Mouse (Mus musculus): Measurements from ENCODE around the gene Rab40c.

Gene Rab40c

DNA sequence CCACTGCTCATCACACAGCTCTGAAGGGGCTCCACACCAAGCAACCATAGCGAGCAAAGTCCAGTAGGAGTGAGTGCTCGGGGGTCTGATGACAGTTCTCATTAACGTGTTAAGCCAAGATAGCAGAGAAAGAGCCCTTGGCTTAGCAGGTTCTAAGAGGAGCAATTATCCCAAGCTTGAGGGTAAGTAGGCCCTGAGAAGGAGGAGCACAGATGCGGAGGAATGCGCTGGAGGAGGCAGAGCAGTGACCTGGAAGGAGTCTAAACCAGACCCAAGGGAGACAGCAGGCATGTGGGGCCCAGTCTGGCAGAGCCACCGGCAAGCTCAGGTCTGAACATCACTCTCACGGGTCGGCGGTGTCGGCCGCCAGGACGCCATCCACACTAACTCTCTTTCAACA lies 23.6 kb downstream of the Rab40c start:
- WGBS: 71% methylated on average over 12 of the region's 12 CpGs

GRCm38 (mm10) chr17:25895415-25895814 lies 24.1 kb downstream of the Rab40c start:
- 50% methylated on average over 2 of the region's 2 CpGs for WGBS

- 40% methylated on average over 2 of the region's 2 CpGs for WGBS
Observed at GRCm38 (mm10) chr17:25893975-25894617, 25.4 kb downstream of the Rab40c start.

DNA sequence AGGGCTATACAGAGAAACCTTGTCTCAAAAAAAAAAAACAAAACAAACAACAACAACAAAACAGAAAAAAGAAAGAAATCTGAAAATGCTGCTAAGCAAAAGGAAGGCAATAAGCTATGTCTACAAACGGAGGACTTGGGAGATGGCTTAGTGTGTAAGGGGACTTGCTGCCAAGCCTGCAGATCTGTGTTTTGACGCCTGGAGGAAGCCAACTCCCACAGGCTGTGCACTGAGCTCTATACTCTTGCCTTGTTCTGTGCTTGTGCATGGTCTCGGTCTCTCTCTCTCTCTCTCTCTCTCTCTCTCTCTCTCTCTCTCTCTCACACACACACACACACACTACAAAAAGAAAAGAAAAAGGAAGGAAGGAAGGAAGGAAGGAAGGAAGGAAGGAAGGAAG lies 30.7 kb downstream of the Rab40c start:
- WGBS: 30% methylated on average over 3 of the region's 3 CpGs

GRCm38 (mm10) chr17:25887467-25887866 lies 32.1 kb downstream of the Rab40c start:
- 66% methylated on average over 10 of the region's 10 CpGs for WGBS

- WGBS: 50% methylated on average over 4 of the region's 4 CpGs
Observed at GRCm38 (mm10) chr17:25885636-25886035, 33.9 kb downstream of the Rab40c start.

DNA sequence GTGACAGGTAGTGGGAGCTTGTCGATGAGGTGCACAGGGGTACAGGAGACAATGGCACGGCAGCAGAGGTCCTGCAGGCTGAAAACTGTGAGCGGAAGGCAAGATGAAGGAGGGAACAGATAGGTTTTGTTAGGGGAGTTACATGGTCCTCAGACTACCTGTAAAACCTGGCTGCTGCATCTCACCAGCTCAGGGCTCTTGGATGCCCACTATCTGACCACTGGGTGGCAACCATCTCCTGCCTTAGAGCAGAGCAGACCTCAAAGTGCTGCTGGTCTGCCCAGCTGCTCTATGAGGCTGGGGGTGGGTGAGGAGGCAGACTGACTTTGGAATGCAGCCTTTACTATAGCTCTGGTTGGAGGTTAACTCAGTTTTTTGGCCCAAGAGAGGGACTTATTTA lies 35.7 kb downstream of the Rab40c start:
- WGBS: 91% methylated on average over 3 of the region's 3 CpGs

DNA sequence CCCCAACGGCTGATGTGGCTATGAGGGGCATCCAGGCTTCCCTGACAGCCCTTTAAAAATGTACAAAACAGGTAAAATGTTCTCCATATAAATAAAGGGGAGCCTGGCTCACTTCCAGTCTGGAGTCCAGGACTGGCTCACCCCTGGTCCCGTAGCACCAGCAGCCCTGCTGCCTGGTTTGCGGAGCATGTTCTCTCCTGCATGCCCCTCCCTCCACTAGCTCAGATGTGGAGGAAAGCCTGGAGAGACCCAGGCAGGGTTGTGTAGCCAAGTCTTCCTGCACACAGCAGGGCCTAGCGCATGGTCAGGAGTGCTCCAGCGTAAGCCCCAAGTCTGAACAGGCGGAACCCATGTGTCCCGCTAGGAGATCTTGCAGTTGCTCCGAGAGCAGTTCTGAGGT lies 36.3 kb downstream of the Rab40c start:
- WGBS: 80% methylated on average over 8 of the region's 8 CpGs

DNA sequence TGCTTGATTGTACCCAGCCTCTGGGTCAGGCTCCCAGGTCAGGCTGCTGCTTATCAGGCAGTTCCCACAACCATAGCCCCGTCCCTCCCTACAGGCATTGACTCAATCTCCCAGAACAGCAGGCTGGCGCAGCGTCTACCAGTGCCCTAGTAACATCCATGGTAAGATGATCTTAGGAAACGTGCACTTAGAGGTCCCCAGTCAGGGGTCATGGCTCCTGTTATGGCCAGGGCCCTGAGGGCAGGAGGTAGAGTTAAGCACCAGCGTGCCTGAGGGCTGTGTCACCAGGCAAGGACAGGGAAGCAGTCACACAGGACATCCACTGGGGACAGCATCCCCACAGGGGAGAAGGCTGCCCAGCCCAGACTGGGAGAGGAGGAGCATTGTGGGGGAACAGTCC lies 37.2 kb downstream of the Rab40c start:
- WGBS: 69% methylated on average over 5 of the region's 5 CpGs

- WGBS: 45% methylated on average over 4 of the region's 4 CpGs
Observed at GRCm38 (mm10) chr17:25881691-25882090, 37.8 kb downstream of the Rab40c start.

GRCm38 (mm10) chr17:25880913-25881641 lies 38.5 kb downstream of the Rab40c start:
- WGBS: 25% methylated on average over 5 of the region's 5 CpGs

- WGBS: 34% methylated on average over 5 of the region's 5 CpGs
Observed at GRCm38 (mm10) chr17:25880196-25880910, 39.2 kb downstream of the Rab40c start, which contains the start of gene Wfikkn1. Gene Wfikkn1, minus strand, starts transcription at chr17:25880858.

DNA sequence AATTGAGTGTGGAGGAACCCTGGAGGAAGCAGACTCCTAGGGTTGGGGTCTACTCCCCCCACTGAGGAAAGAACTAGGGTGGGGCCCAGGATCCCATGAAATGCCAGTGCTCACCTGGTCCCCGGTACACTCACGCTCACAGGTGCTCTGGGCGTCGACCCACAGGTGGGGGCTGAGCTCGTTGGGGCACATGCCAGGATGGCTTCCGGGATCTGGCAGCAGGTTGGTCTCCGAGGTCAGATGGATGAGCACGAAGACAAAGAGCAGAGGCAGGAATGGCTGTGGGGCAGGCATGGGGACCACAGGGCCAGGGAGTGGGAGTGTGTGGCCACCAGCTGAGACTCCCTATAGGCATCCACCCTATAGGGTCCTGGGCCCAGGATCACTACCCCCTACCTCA lies 39.8 kb downstream of the Rab40c start:
- 74% methylated on average over 8 of the region's 8 CpGs for WGBS

- 47% methylated on average over 4 of the region's 4 CpGs for WGBS
Observed at GRCm38 (mm10) chr17:25879261-25879660, 40.3 kb downstream of the Rab40c start.

GRCm38 (mm10) chr17:25878611-25879180 lies 40.8 kb downstream of the Rab40c start:
- WGBS: 89% methylated on average over 19 of the region's 19 CpGs

DNA sequence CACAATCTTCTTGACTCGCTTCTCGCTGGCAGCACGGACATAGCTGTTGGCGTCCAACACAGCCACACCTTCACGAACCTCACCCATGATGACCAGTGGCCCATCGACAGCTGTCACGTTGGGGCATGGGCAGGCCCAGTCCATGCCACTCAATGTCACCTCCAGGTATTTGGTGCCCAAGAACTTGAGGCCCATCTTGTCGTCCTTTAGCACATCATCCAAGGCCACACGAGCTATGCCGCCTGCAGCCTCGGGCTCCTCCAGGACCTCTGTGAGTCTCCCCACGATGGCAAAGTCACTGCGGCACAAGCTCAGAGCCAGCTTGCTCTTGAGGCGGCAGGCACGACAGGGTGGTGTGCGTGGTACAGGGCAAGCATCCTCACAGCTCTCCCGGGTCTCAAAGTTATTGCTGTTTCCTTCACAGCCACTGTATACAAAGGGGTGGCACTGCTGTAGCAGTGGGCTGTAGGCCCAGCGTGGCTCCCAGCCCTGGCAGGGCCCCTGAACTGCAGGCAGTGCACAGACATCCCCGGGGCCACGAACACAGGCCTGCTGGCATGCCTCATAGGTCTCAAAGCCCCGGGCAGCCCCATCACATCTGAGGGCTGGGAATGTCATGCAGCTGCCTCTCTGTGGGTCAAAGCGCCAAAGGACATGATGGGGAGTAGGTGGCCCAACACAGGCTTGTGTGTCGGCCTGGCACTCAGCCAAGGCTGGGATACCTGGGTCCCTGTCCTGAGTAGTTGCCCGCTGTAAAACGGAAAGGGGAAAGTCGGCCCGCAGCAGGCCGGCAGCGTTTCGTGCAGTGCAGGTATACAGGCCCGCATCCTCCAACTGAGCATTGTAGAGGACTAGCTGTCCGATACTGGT lies 41.6 kb downstream of the Rab40c start:
- WGBS: 90% methylated on average over 32 of the region's 32 CpGs

- 78% methylated on average over 3 of the region's 3 CpGs for WGBS
Observed at GRCm38 (mm10) chr17:25877025-25877424, 42.5 kb downstream of the Rab40c start.

DNA sequence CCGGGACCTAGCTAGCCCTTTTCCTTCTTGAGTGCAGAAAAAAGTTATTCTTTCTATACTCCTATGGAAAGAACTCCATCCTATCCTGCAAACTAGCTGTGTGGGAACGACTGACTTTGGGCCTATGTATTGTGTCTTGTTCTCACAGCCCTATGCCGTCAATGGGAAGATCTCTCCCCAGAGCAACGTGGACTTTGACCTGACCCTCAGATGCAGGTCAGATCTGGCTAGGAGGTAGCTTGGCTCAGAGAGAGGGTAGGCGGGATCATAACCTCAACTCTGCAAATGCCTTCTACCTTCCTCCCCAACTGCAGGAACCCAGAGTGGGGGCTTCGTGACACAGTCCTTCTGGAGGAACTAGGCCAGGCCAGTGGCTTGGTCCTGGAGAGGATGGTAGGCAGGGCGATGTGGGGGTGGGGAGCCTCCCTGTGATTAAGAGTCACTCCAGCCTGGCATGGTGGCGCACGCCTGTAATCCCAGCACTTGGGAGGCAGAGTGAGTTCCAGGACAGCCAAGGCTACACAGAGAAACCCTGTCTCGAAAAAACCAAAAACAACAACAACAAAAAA lies 43.1 kb downstream of the Rab40c start:
- WGBS: 57% methylated on average over 10 of the region's 10 CpGs

GRCm38 (mm10) chr17:25875171-25876136 lies 44.1 kb downstream of the Rab40c start:
- under 1% methylated on average over 59 of the region's 59 CpGs for WGBS

GRCm38 (mm10) chr17:25874721-25875170 lies 44.8 kb downstream of the Rab40c start, which contains the start of gene Mettl26:
Gene Mettl26, plus strand, starts transcription at chr17:25875074.
- WGBS: under 1% methylated on average over 25 of the region's 25 CpGs
